In genomic region chr10:75112405-75112804, GRCm38 (mm10) we compare ENCODE assay signal across 15 mouse cellular contexts. TPM values are rescaled to one million over a fixed set of nuclear protein-coding genes. Genes with fewer than 3 reads are reported as not detected.
DNase-seq lines count a peak whose midpoint lies in the region; ATAC-seq and TF ChIP-seq lines count a peak whose summit lies in the region.
"Had no signal": no experiment of that assay in that cellular context is flagged by ENCODE, and none has a peak within 500 bp of the region (broad histone marks: within the 10 kb centered on the region; RNA-seq: fewer than 3 reads in every experiment).

No protein-coding gene starts in this region.

- no peak overlapping the region for H3K4me3 ChIP-seq in layer of hippocampus, adult 2 months
- no peak overlapping the region for H3K4me3 ChIP-seq in hindbrain, postnatal 0 days (ENCODE audit: low read length)
- H3K4me3 ChIP-seq: heart, adult 2 months; liver, embryonic 12.5 days; lung, embryonic 15.5 days; myocyte had no signal

- peak; percentile 57; the same call in 1 of the 2 replicates for ATAC-seq in hindbrain, postnatal 0 days
- ATAC-seq: activated CD4-positive, CD25-positive, alpha-beta regulatory T cell, adult 4 months; inflammation-experienced regulatory T-cells, adult 6 months; liver, embryonic 12.5 days had no signal

- no peak overlapping the region for H3K9ac ChIP-seq in hindbrain, postnatal 0 days (replicated peaks; ENCODE audit: low read length)
- H3K9ac ChIP-seq: liver, embryonic 12.5 days; lung, embryonic 15.5 days had no signal

- no peaks in the 10 kb centered on the region for H3K36me3 ChIP-seq in hindbrain, postnatal 0 days (ENCODE audit: insufficient read depth, low read length)
- H3K36me3 ChIP-seq: liver, embryonic 12.5 days; lung, embryonic 15.5 days had no signal

- 41% methylated on average over 3 of the region's 3 CpGs for WGBS in hindbrain, postnatal 0 days

- no peaks in the 10 kb centered on the region for H3K27me3 ChIP-seq in hindbrain, postnatal 0 days (ENCODE audit: insufficient read depth, low read length)
- H3K27me3 ChIP-seq: liver, embryonic 12.5 days; lung, embryonic 15.5 days had no signal

- no peak for TF ChIP-seq CTCF in layer of hippocampus, adult 2 months (conservative IDR thresholded peaks at IDR 0.05)
- no peak for TF ChIP-seq CTCF in hindbrain, postnatal 0 days (IDR thresholded peaks at IDR 0.05; ENCODE audit: low read depth)

- no peaks in the 10 kb centered on the region for H3K9me3 ChIP-seq in hindbrain, postnatal 0 days (ENCODE audit: low read length)
- H3K9me3 ChIP-seq: liver, embryonic 12.5 days; lung, embryonic 15.5 days had no signal

- H3K4me1 ChIP-seq in hindbrain, postnatal 0 days (ENCODE audit: insufficient read depth, low read length), result peaks cover 4% of the 10 kb centered on the region; the same call in 1 of the 2 replicates

- peak; percentile 54 for DNase-seq in adrenal gland, postnatal 14 days
- DNase-seq in adrenal gland, postnatal 4 days (ENCODE audit: low spot score in 2 of 2), result no peak
- DNase-seq in layer of hippocampus, adult 2 months (ENCODE audit: low spot score in 2 of 2), result no peak
- DNase-seq in layer of hippocampus, adult 9-11 months, result no peak
- peak; percentile 50 to 66 for DNase-seq in adrenal gland, postnatal 36 days
- no peak for DNase-seq in hindbrain, postnatal 0 days (ENCODE audit: low spot score)
- DNase-seq in frontal cortex, postnatal 10 days (ENCODE audit: low spot score in 2 of 2), result no peak
- no peak for DNase-seq in right cerebral cortex, postnatal 25 days
- DNase-seq: heart, adult 2 months; kidney, adult 9 months had no signal

- H3K27ac ChIP-seq in layer of hippocampus, adult 2 months, result peak overlapping the region; percentile 58
- H3K27ac ChIP-seq in hindbrain, postnatal 0 days, result no peak overlapping the region; the same call in 1 of the 2 replicates
- H3K27ac ChIP-seq: heart, adult 2 months; liver, embryonic 12.5 days; lung, embryonic 15.5 days had no signal

- no peak overlapping the region for H3K4me2 ChIP-seq in hindbrain, postnatal 0 days (ENCODE audit: low read depth, low read length)
- H3K4me2 ChIP-seq: liver, embryonic 12.5 days; lung, embryonic 15.5 days had no signal

RNA-seq across cellular contexts. Expression of gene Bcr, which starts 52.0 kb away (rescaled TPM):
- total RNA-seq in adrenal gland, postnatal 14 days (2021), result 26.3 and 27.1 TPM in 2 replicates
- 10 to 100 TPM; 28.2 to 31.7 TPM for total RNA-seq in adrenal gland, postnatal 4 days (2021)
- total RNA-seq in layer of hippocampus, adult 2 months (2021), result 100 to 1,000 TPM; 116 to 124 TPM
- 10 to 100 TPM; 33.8 to 47.7 TPM for total RNA-seq in adrenal gland, postnatal 36 days (2021)
- 54.4 and 61.4 TPM in 2 replicates for total RNA-seq in hindbrain, postnatal 0 days (2014; rRNA removed)
- polyA plus RNA-seq in hindbrain, postnatal 0 days (2015; fragmentation: Nextera tagmentation; extraction: Ambion mirVana), result 10.1 and 10.5 TPM in 2 replicates

Comparison
In these comparisons a context has a peak if more than half of its experiments do, and no peak if none do; other contexts are left out.
1. DNase-seq: peak in adrenal gland, postnatal 14 days (single experiment) and adrenal gland, postnatal 36 days (2 of 2); none in adrenal gland, postnatal 4 days (0 of 2), layer of hippocampus, adult 2 months (0 of 2), layer of hippocampus, adult 9-11 months (single experiment), hindbrain, postnatal 0 days (single experiment), frontal cortex, postnatal 10 days (0 of 2) and right cerebral cortex, postnatal 25 days (single experiment).